Mouse (Mus musculus): ENCODE data around the gene Ntsr1. TPM values are rescaled to one million over a fixed set of nuclear protein-coding genes. Genes with fewer than 3 reads are reported as not detected.

The Ntsr1 gene
- total and polyA plus RNA-seq, 2 experiments from 2014 or later = 13.2 to 19.8 TPM

- no peaks in the 10 kb centered on the region for H3K36me3 ChIP-seq (ENCODE audit: insufficient read depth)
- H3K9ac ChIP-seq = no peak overlapping the region
- no peak overlapping the region for H3K4me2 ChIP-seq (ENCODE audit: low read depth)
- DNase-seq (peak; percentile 44), ATAC-seq (peak; percentile 83)
- H3K4me1 ChIP-seq (ENCODE audit: insufficient read depth) = no peaks in the 10 kb centered on the region
- no peak for TF ChIP-seq CTCF (IDR thresholded peaks at IDR 0.05; ENCODE audit: low read depth)
- no peaks in the 10 kb centered on the region for H3K9me3 ChIP-seq (ENCODE audit: low read length)
- no peaks in the 10 kb centered on the region for H3K27me3 ChIP-seq (ENCODE audit: insufficient read depth, low read length)
- H3K4me3 ChIP-seq (ENCODE audit: low read depth, low read length) = no peak overlapping the region
- WGBS = 38% methylated on average over 5 of the region's 5 CpGs
- H3K27ac ChIP-seq (ENCODE audit: low read depth, low read length) = no peak overlapping the region
These were observed 21.9 kb downstream of the Ntsr1 start for GRCm38 (mm10) chr2:180521437-180522221.

DNA sequence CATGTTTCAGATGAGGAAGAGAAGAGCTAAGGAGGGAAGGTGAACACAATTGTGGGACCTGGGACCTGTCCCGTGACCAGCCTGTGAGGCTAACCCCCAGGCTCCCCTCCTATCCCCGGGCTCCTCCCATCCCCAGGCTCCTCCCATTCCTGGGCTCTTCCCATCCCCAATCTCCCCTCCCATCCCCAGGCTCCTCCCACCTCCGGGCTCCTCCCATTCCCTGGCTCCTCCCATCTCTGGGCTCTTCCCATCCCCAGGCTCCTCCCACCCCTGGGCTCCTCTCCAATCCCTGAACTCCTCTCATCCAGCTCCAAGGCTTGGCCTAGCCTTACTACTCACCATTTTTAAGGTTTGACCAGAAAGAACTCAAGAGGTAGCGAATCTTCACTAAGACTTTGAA is 23.0 kb downstream of the Ntsr1 start:
- no peak for DNase-seq
- 73% methylated on average over 4 of the region's 4 CpGs for WGBS
- ATAC-seq = no peak
- TF ChIP-seq CTCF (IDR thresholded peaks at IDR 0.05; ENCODE audit: low read depth) = no peak
- H3K36me3 ChIP-seq (ENCODE audit: insufficient read depth) = no peaks in the 10 kb centered on the region
- no peaks in the 10 kb centered on the region for H3K9me3 ChIP-seq (ENCODE audit: low read length)
- H3K27me3 ChIP-seq (ENCODE audit: insufficient read depth, low read length) = no peaks in the 10 kb centered on the region
- H3K9ac ChIP-seq = no peak overlapping the region
- H3K4me1 ChIP-seq (ENCODE audit: insufficient read depth) = no peaks in the 10 kb centered on the region
- H3K4me2 ChIP-seq (ENCODE audit: low read depth) = no peak overlapping the region
- H3K27ac ChIP-seq (ENCODE audit: low read depth, low read length) = no peak overlapping the region
- H3K4me3 ChIP-seq (ENCODE audit: low read depth, low read length) = no peak overlapping the region

GRCm38 (mm10) chr2:180527447-180527846 is 27.7 kb downstream of the Ntsr1 start:
- no peak overlapping the region for H3K4me2 ChIP-seq (ENCODE audit: low read depth)
- H3K27ac ChIP-seq (ENCODE audit: low read depth, low read length) = no peak overlapping the region; the same call in 1 of the 2 replicates
- H3K27me3 ChIP-seq (ENCODE audit: insufficient read depth, low read length) = no peaks in the 10 kb centered on the region
- H3K9ac ChIP-seq = no peak overlapping the region
- DNase-seq (no peak), ATAC-seq (no peak)
- H3K4me3 ChIP-seq (ENCODE audit: low read depth, low read length) = no peak overlapping the region
- peaks cover 16% of the 10 kb centered on the region for H3K4me1 ChIP-seq (ENCODE audit: insufficient read depth)
- TF ChIP-seq CTCF (IDR thresholded peaks at IDR 0.05; ENCODE audit: low read depth) = no peak
- no peaks in the 10 kb centered on the region for H3K9me3 ChIP-seq (ENCODE audit: low read length)
- WGBS = 63% methylated on average over 7 of the region's 7 CpGs
- no peaks in the 10 kb centered on the region for H3K36me3 ChIP-seq (ENCODE audit: insufficient read depth)

DNA sequence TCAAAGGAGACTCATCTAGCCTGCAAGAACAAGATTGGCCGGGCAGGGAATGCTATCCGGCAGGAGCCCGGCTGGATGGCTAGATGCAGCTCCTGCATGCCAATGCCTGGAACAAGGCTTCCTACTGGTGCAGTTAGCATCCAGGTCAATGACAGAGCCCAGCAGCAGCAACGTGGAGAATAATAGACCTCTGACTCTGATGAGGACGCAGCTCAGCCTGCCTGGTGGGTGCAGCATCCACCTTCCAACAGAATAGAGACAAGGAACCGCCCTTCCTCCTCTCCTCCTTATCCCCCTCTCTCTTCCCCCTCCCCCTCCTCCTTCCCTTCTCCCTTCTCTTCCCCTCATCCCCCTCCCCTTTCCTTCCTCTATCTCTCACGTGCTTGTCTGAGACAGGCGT is 28.1 kb downstream of the Ntsr1 start:
- 20% methylated on average over 8 of the region's 8 CpGs for WGBS
- Histone ChIP-seq H3K9me3 (ENCODE audit: low read length) (no peaks in the 10 kb centered on the region), H3K36me3 (ENCODE audit: insufficient read depth) (no peaks in the 10 kb centered on the region), H3K4me3 (ENCODE audit: low read depth, low read length) (no peak overlapping the region), H3K4me2 (ENCODE audit: low read depth) (no peak overlapping the region), H3K9ac (no peak overlapping the region), H3K27me3 (ENCODE audit: insufficient read depth, low read length) (no peaks in the 10 kb centered on the region), H3K4me1 (ENCODE audit: insufficient read depth) (peaks cover 16% of the 10 kb centered on the region), H3K27ac (ENCODE audit: low read depth, low read length) (no peak overlapping the region; the same call in 1 of the 2 replicates)
- TF ChIP-seq CTCF (IDR thresholded peaks at IDR 0.05; ENCODE audit: low read depth) = no peak
- DNase-seq (no peak), ATAC-seq (peak; percentile 30; the same call in 1 of the 2 replicates)

- H3K4me1 ChIP-seq (ENCODE audit: insufficient read depth) = peaks cover 20% of the 10 kb centered on the region
- H3K4me3 ChIP-seq (ENCODE audit: low read depth, low read length) = no peak overlapping the region
- H3K36me3 ChIP-seq (ENCODE audit: insufficient read depth) = no peaks in the 10 kb centered on the region
- H3K27ac ChIP-seq (ENCODE audit: low read depth, low read length) = peak overlapping the region; percentile 50; the same call in 1 of the 2 replicates
- no peaks in the 10 kb centered on the region for H3K9me3 ChIP-seq (ENCODE audit: low read length)
- H3K4me2 ChIP-seq (ENCODE audit: low read depth) = no peak overlapping the region
- no peaks in the 10 kb centered on the region for H3K27me3 ChIP-seq (ENCODE audit: insufficient read depth, low read length)
- DNase-seq = no peak
- 15% methylated on average over 7 of the region's 7 CpGs for WGBS
- no peak overlapping the region for H3K9ac ChIP-seq
- TF ChIP-seq CTCF (IDR thresholded peaks at IDR 0.05; ENCODE audit: low read depth) = no peak
- ATAC-seq = peak; percentile 23
These were observed 30.4 kb downstream of the Ntsr1 start for GRCm38 (mm10) chr2:180530130-180530529.

GRCm38 (mm10) chr2:180530584-180530983 is 30.8 kb downstream of the Ntsr1 start:
- 7% methylated on average over 3 of the region's 3 CpGs for WGBS
- Histone ChIP-seq H3K27me3 (ENCODE audit: insufficient read depth, low read length) (no peaks in the 10 kb centered on the region), H3K9ac (no peak overlapping the region), H3K4me3 (ENCODE audit: low read depth, low read length) (no peak overlapping the region), H3K4me2 (ENCODE audit: low read depth) (no peak overlapping the region), H3K4me1 (ENCODE audit: insufficient read depth) (peaks cover 20% of the 10 kb centered on the region), H3K36me3 (ENCODE audit: insufficient read depth) (no peaks in the 10 kb centered on the region), H3K9me3 (ENCODE audit: low read length) (no peaks in the 10 kb centered on the region), H3K27ac (ENCODE audit: low read depth, low read length) (peak overlapping the region; percentile 50; the same call in 1 of the 2 replicates)
- ATAC-seq (peak; percentile 63), DNase-seq (no peak)
- TF ChIP-seq CTCF (IDR thresholded peaks at IDR 0.05; ENCODE audit: low read depth) = no peak

DNA sequence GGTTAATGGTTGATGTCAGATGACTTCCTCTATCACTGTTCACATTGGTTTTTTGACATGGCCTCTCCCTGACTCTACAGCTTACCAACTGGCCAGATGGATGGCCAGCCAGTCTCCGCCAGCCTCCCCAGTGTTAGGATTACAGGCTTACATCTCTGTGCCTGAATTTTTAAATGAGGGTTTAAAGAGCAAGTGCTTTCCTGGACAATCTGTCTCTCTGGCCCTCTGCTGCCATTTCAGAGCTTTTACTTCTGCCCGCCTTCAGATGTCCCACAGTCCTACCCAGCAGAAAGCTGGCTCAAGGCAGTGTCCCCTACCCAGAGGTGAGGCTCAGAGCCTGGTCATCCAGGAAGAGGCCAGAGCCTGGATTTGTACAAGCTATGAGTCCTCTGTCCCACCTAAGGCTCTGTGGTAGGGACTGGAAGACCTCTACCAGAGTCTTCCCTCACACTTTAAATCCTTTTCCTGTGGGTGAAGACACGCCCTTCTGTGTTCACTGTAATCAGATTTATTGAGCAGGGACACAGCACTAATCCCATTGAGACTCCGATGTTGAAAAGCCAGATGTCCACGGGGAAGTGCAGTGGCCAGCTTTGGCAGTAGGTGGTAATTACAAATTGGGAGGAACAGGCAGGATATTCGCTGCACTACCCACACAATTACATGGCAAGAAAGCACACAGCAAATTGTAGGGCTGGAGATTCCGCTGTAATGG is 32.1 kb downstream of the Ntsr1 start:
- TF ChIP-seq CTCF (IDR thresholded peaks at IDR 0.05; ENCODE audit: low read depth) = no peak
- H3K9ac ChIP-seq = no peak overlapping the region

More for the DNA sequence above, 32.1 kb downstream of the Ntsr1 start:
- Histone ChIP-seq H3K27me3 (ENCODE audit: insufficient read depth, low read length) (no peaks in the 10 kb centered on the region), H3K27ac (ENCODE audit: low read depth, low read length) (peak overlapping the region; percentile 57; the same call in 1 of the 2 replicates), H3K9me3 (ENCODE audit: low read length) (no peaks in the 10 kb centered on the region), H3K4me3 (ENCODE audit: low read depth, low read length) (no peak overlapping the region), H3K4me2 (ENCODE audit: low read depth) (no peak overlapping the region), H3K4me1 (ENCODE audit: insufficient read depth) (peaks cover 20% of the 10 kb centered on the region), H3K36me3 (ENCODE audit: insufficient read depth) (no peaks in the 10 kb centered on the region)
- DNase-seq (no peak), ATAC-seq (no peak; the same call in 1 of the 2 replicates)
- 30% methylated on average over 7 of the region's 7 CpGs for WGBS
